In genomic region chr14:121364282-121364681, GRCm38 (mm10) we compare ENCODE assay signal across 17 mouse cellular contexts.
"Had no signal": no experiment of that assay in that cellular context is flagged by ENCODE, and none has a peak within 500 bp of the region (broad histone marks: within the 10 kb centered on the region; RNA-seq: fewer than 3 reads in every experiment).

No protein-coding gene starts in this region.

- H3K9ac ChIP-seq: limb, embryonic 12.5 days; lung, embryonic 15.5 days; neural tube, embryonic 15.5 days had no signal

- H3K4me3 ChIP-seq: limb, embryonic 12.5 days; lung, embryonic 15.5 days; midbrain, embryonic 10.5 days; myocyte; neural tube, embryonic 15.5 days had no signal

- H3K27ac ChIP-seq: kidney, postnatal 0 days; limb, embryonic 12.5 days; midbrain, embryonic 10.5 days; neural tube, embryonic 15.5 days had no signal

- H3K27me3 ChIP-seq: limb, embryonic 12.5 days; lung, embryonic 15.5 days; neural tube, embryonic 15.5 days had no signal

- H3K36me3 ChIP-seq: lung, embryonic 15.5 days; neural tube, embryonic 15.5 days had no signal

- H3K4me2 ChIP-seq: limb, embryonic 12.5 days; lung, embryonic 15.5 days; neural tube, embryonic 15.5 days had no signal

- H3K9me3 ChIP-seq: lung, embryonic 15.5 days; neural tube, embryonic 15.5 days had no signal

- DNase-seq: kidney, adult 11 months; kidney, adult 9 months; kidney, postnatal 36 days; layer of hippocampus, adult 9-11 months; layer of hippocampus, postnatal 36 days; lung, postnatal 14 days; midbrain, embryonic 14.5 days; right cerebral cortex, adult 18-20 months; right cerebral cortex, postnatal 25 days; thymus, adult 18-20 months; thymus, postnatal 25 days had no signal
